Mouse (Mus musculus): ENCODE measurements around the gene Emilin2. TPM values are rescaled to one million over a fixed set of nuclear protein-coding genes. Genes with fewer than 3 reads are reported as not detected.

Gene Emilin2
- polyA plus RNA-seq, 1 experiment: 163 TPM

GRCm38 (mm10) chr17:71307251-71307790, 4.5 kb downstream of the Emilin2 start:
- TF ChIP-seq GATA1 (IDR thresholded peaks at IDR 0.05; ENCODE audit: low read length): no peak

GRCm38 (mm10) chr17:71306716-71307115, 5.1 kb downstream of the Emilin2 start:
- TF ChIP-seq GATA1 (IDR thresholded peaks at IDR 0.05; ENCODE audit: low read length): no peak

- TF ChIP-seq GATA1 (IDR thresholded peaks at IDR 0.05; ENCODE audit: low read length): no peak
Observed at GRCm38 (mm10) chr17:71306091-71306490, 5.7 kb downstream of the Emilin2 start.

GRCm38 (mm10) chr17:71303444-71303843, 8.3 kb downstream of the Emilin2 start:
- TF ChIP-seq GATA1 (IDR thresholded peaks at IDR 0.05; ENCODE audit: low read length): no peak

- TF ChIP-seq GATA1 (IDR thresholded peaks at IDR 0.05; ENCODE audit: low read length): no peak
Observed at GRCm38 (mm10) chr17:71301413-71301812, 10.4 kb downstream of the Emilin2 start.

- no peak for TF ChIP-seq GATA1 (IDR thresholded peaks at IDR 0.05; ENCODE audit: low read length)
Observed at GRCm38 (mm10) chr17:71300338-71300737, 11.4 kb downstream of the Emilin2 start.

- no peak for TF ChIP-seq GATA1 (IDR thresholded peaks at IDR 0.05; ENCODE audit: low read length)
Observed at GRCm38 (mm10) chr17:71299879-71300278, 11.9 kb downstream of the Emilin2 start.

GRCm38 (mm10) chr17:71294570-71294969, 17.2 kb downstream of the Emilin2 start:
- TF ChIP-seq GATA1 (IDR thresholded peaks at IDR 0.05; ENCODE audit: low read length): no peak

- TF ChIP-seq GATA1 (IDR thresholded peaks at IDR 0.05; ENCODE audit: low read length): no peak
Observed at GRCm38 (mm10) chr17:71292897-71293296, 18.9 kb downstream of the Emilin2 start.

GRCm38 (mm10) chr17:71291897-71292420, 19.8 kb downstream of the Emilin2 start:
- TF ChIP-seq GATA1 (IDR thresholded peaks at IDR 0.05; ENCODE audit: low read length): no peak

GRCm38 (mm10) chr17:71290486-71291410, 21.0 kb downstream of the Emilin2 start:
- no peak for TF ChIP-seq GATA1 (IDR thresholded peaks at IDR 0.05; ENCODE audit: low read length)

- TF ChIP-seq GATA1 (IDR thresholded peaks at IDR 0.05; ENCODE audit: low read length): no peak
Observed at GRCm38 (mm10) chr17:71289572-71290176, 22.1 kb downstream of the Emilin2 start.

GRCm38 (mm10) chr17:71288808-71289548, 22.8 kb downstream of the Emilin2 start:
- TF ChIP-seq GATA1 (IDR thresholded peaks at IDR 0.05; ENCODE audit: low read length): no peak

- no peak for TF ChIP-seq GATA1 (IDR thresholded peaks at IDR 0.05; ENCODE audit: low read length)
Observed at GRCm38 (mm10) chr17:71288145-71288758, 23.5 kb downstream of the Emilin2 start.

GRCm38 (mm10) chr17:71287586-71287985, 24.2 kb downstream of the Emilin2 start:
- TF ChIP-seq GATA1 (IDR thresholded peaks at IDR 0.05; ENCODE audit: low read length): no peak

Data from G1E-ER4 (cell line).